Mouse (Mus musculus) hindbrain, postnatal 0 days (tissue): ENCODE data around the gene Nkap. TPM values are rescaled to one million over a fixed set of nuclear protein-coding genes. Genes with fewer than 3 reads are reported as not detected.

Experiments
- ATAC-seq: fragments of 200-750 bp; cut with Nextera tagmentation; 2 replicates; pipeline ENCODE4 v1.8.0; 2017; ENCODE audit warnings: mild to moderate bottlenecking, moderate TSS enrichment, moderate library complexity
- DNase-seq: peaks from one replicate; pipeline ENCODE4 v3.0.0-alpha.2; 2015; ENCODE audit warnings: low spot score
- H3K27ac ChIP-seq: fragments of 300-500 bp; sonication (generic); 2 replicates; pipeline ENCODE4 v1.5.1; 2014; ENCODE audit warnings: mild to moderate bottlenecking
- H3K27me3 ChIP-seq: fragments of 300-500 bp; sonication (generic); 2 replicates; pipeline ENCODE4 v1.6.1; 2014; ENCODE audit warnings: low read length, mixed read lengths; ENCODE audit not compliant: insufficient read depth
- H3K36me3 ChIP-seq: fragments of 300-500 bp; sonication (generic); 2 replicates; pipeline ENCODE4 v1.6.1; 2014; ENCODE audit warnings: low read length, mixed read lengths; ENCODE audit not compliant: insufficient read depth
- H3K4me1 ChIP-seq: fragments of 300-500 bp; sonication (generic); 2 replicates; pipeline ENCODE4 v1.6.1; 2014; ENCODE audit warnings: antibody characterized with exemption, low read length, mixed read lengths; ENCODE audit not compliant: insufficient read depth
- H3K4me2 ChIP-seq: fragments of 300-500 bp; sonication (generic); 2 replicates; pipeline ENCODE4 v1.6.1; 2014; ENCODE audit warnings: low read depth, mild to moderate bottlenecking, low read length, moderate library complexity, mixed read lengths
- H3K4me3 ChIP-seq: fragments of 300-500 bp; sonication (generic); 2 replicates; pipeline ENCODE4 v1.5.1; 2014; ENCODE audit warnings: low read length
- H3K9ac ChIP-seq: fragments of 300-500 bp; sonication (generic); replicated peaks from 2 replicates; pipeline ENCODE4 v1.6.1; 2014; ENCODE audit warnings: mild to moderate bottlenecking, low read length, moderate library complexity, mixed read lengths
- H3K9me3 ChIP-seq: fragments of 300-500 bp; sonication (generic); 2 replicates; pipeline ENCODE4 v1.6.1; 2016; ENCODE audit warnings: low read length, mixed read lengths
- CTCF ChIP-seq: IDR thresholded peaks from 2 replicates; pipeline ENCODE4 v1.5.1; 2016; ENCODE audit warnings: antibody characterized with exemption, control low read depth, low read depth
- WGBS: fragments of 180-500 bp; shearing (Covaris S2); extraction: QIAGEN DNeasy Blood & Tissue Kit; methylation state at CpG from one replicate; pipeline ENCODE4 v1.1.7; 2014; 5-methylcytosine and 5-hydroxymethylcytosine counted together
- polyA plus RNA-seq: library from polyadenylated mRNA; unstranded; fragments of >200 nt; fragmentation: Nextera tagmentation; extraction: Ambion mirVana; gene quantifications from 2 replicates; pipeline ENCODE4 v1.2.1, GENCODE M21; 2015
- total RNA-seq: library from RNA; depleted of rRNA; stranded (reverse); fragments of >200 nt; gene quantifications from 2 replicates; pipeline ENCODE4 v1.2.3, GENCODE M21; 2014

Nkap gene
- total and polyA plus RNA-seq, 2 experiments from 2014 or later, result 19.1 to 21.1 TPM

GRCm38 (mm10) chrX:37088778-37089177 is 37.8 kb upstream of the Nkap start:
- no peak for DNase-seq
- WGBS, result 81% methylated on average over 1 of the region's 1 CpGs

GRCm38 (mm10) chrX:37091457-37091856 is 35.1 kb upstream of the Nkap start:
- no peak for TF ChIP-seq CTCF
- Histone ChIP-seq H3K36me3 (no peaks in the 10 kb centered on the region), H3K9ac (no peak overlapping the region), H3K27me3 (no peaks in the 10 kb centered on the region), H3K27ac (no peak overlapping the region), H3K4me3 (no peak overlapping the region), H3K9me3 (no peaks in the 10 kb centered on the region), H3K4me2 (no peak overlapping the region), H3K4me1 (no peaks in the 10 kb centered on the region)
- ATAC-seq (no peak), DNase-seq (no peak)
- WGBS, result 95% methylated on average over 3 of the region's 3 CpGs

More at GRCm38 (mm10) chrX:37088778-37089177, 37.8 kb upstream of the Nkap start:
- no peaks in the 10 kb centered on the region for H3K9me3 ChIP-seq
- no peak overlapping the region for H3K27ac ChIP-seq
- no peak for ATAC-seq
- no peak overlapping the region for H3K4me3 ChIP-seq
- no peak overlapping the region for H3K9ac ChIP-seq
- H3K27me3 ChIP-seq, result no peaks in the 10 kb centered on the region
- H3K4me1 ChIP-seq, result no peaks in the 10 kb centered on the region
- H3K36me3 ChIP-seq, result no peaks in the 10 kb centered on the region
- H3K4me2 ChIP-seq, result no peak overlapping the region
- no peak for TF ChIP-seq CTCF

- 91% methylated on average over 11 of the region's 11 CpGs for WGBS
- TF ChIP-seq CTCF, result no peak
- Histone ChIP-seq H3K36me3 (no peaks in the 10 kb centered on the region), H3K9ac (no peak overlapping the region), H3K4me2 (no peak overlapping the region), H3K9me3 (no peaks in the 10 kb centered on the region), H3K27ac (no peak overlapping the region), H3K4me1 (no peaks in the 10 kb centered on the region), H3K27me3 (no peaks in the 10 kb centered on the region), H3K4me3 (no peak overlapping the region)
- DNase-seq (no peak), ATAC-seq (no peak)
Observed at GRCm38 (mm10) chrX:37095106-37095768, 31.4 kb upstream of the Nkap start.

- no peaks in the 10 kb centered on the region for H3K4me1 ChIP-seq
- no peaks in the 10 kb centered on the region for H3K36me3 ChIP-seq
- no peak overlapping the region for H3K9ac ChIP-seq
- DNase-seq, result no peak
- no peak overlapping the region for H3K4me3 ChIP-seq
- H3K27ac ChIP-seq, result no peak overlapping the region
- no peak overlapping the region for H3K4me2 ChIP-seq
- no peaks in the 10 kb centered on the region for H3K9me3 ChIP-seq
- H3K27me3 ChIP-seq, result no peaks in the 10 kb centered on the region
- ATAC-seq, result no peak
- no peak for TF ChIP-seq CTCF
- 89% methylated on average over 3 of the region's 3 CpGs for WGBS
Observed at GRCm38 (mm10) chrX:37098681-37099080, 27.9 kb upstream of the Nkap start.

- no peaks in the 10 kb centered on the region for H3K36me3 ChIP-seq
- H3K4me1 ChIP-seq, result no peaks in the 10 kb centered on the region
- no peak overlapping the region for H3K4me3 ChIP-seq
- TF ChIP-seq CTCF, result no peak
- WGBS, result 85% methylated on average over 2 of the region's 2 CpGs
- H3K27ac ChIP-seq, result no peak overlapping the region
- DNase-seq (no peak), ATAC-seq (no peak)
- H3K9me3 ChIP-seq, result no peaks in the 10 kb centered on the region
- no peaks in the 10 kb centered on the region for H3K27me3 ChIP-seq
- H3K9ac ChIP-seq, result no peak overlapping the region
- no peak overlapping the region for H3K4me2 ChIP-seq
Observed at GRCm38 (mm10) chrX:37103826-37104225, 22.8 kb upstream of the Nkap start.

GRCm38 (mm10) chrX:37109526-37110192 is 16.9 kb upstream of the Nkap start:
- ATAC-seq, result peak; percentile 84
- 25% methylated on average over 27 of the region's 27 CpGs for WGBS
- Histone ChIP-seq H3K4me1 (no peaks in the 10 kb centered on the region), H3K27me3 (no peaks in the 10 kb centered on the region), H3K36me3 (no peaks in the 10 kb centered on the region), H3K4me3 (peak overlapping the region; percentile 52), H3K9me3 (no peaks in the 10 kb centered on the region), H3K4me2 (peak overlapping the region; percentile 54), H3K27ac (peak overlapping the region; percentile 89), H3K9ac (peak overlapping the region; percentile 65)
- no peak for DNase-seq
- no peak for TF ChIP-seq CTCF
